Mouse (Mus musculus): ENCODE data around the gene Vwa8.

- TF ChIP-seq CTCF (conservative IDR thresholded peaks at IDR 0.05 in 1 of 2, IDR thresholded peaks at IDR 0.05 in 1 of 2; ENCODE audit: low read depth in 2 of 2, low read length in 2 of 2) (no peak), POLR2A (IDR thresholded peaks at IDR 0.05; ENCODE audit: low read depth, low read length) (no peak), IRF4 (IDR thresholded peaks at IDR 0.05; ENCODE audit: low read depth, low read length) (no peak), CHD2 (IDR thresholded peaks at IDR 0.05; ENCODE audit: low read length) (no peak), MAZ (IDR thresholded peaks at IDR 0.05; ENCODE audit: low read depth, low read length) (no peak), POLR2AphosphoS2 (IDR thresholded peaks at IDR 0.05; ENCODE audit: low read depth, low read length) (no peak), UBTF (IDR thresholded peaks at IDR 0.05; ENCODE audit: low read depth, low read length) (no peak), BHLHE40 (IDR thresholded peaks at IDR 0.05; ENCODE audit: low read depth, low read length) (no peak), ZKSCAN1 (IDR thresholded peaks at IDR 0.05; ENCODE audit: borderline replicate concordance, low read depth, low read length) (no peak)
Measured at GRCm38 (mm10) chr14:79239402-79239801, 390.6 kb downstream of the Vwa8 start.

Data from CH12.LX (cell line).